Mouse (Mus musculus) adrenal gland, adult (tissue): ENCODE data around the gene Lrba.
A peak's percentile ranks its signal among the peaks of the same experiment; 100 is the strongest.

Experiments
- DNase-seq, 2 experiments: peaks; one replicate each; pipeline ENCODE4 v3.0.0; 2022 to 2023; ENCODE audit warnings: low spot score in 1 of 2; ENCODE audit not compliant: inconsistent age in 2 of 2

Lrba gene

GRCm38 (mm10) chr3:86787423-86788123 lies 563.1 kb downstream of the Lrba start:
- peak in 1 of 2 experiments; percentile 68 for DNase-seq

GRCm38 (mm10) chr3:86788711-86789110 lies 564.2 kb downstream of the Lrba start:
- DNase-seq, result peak; percentile 65 to 93

- no peak for DNase-seq
Measured at GRCm38 (mm10) chr3:86789752-86790151, 565.3 kb downstream of the Lrba start.

- DNase-seq, result peak in 1 of 2 experiments; percentile 44
Measured at GRCm38 (mm10) chr3:86793264-86793663, 568.8 kb downstream of the Lrba start.

GRCm38 (mm10) chr3:86793720-86794191 lies 569.3 kb downstream of the Lrba start:
- peak; percentile 50 to 80 for DNase-seq

- peak in 1 of 2 experiments; percentile 45 for DNase-seq
Measured at GRCm38 (mm10) chr3:86796716-86797115, 572.2 kb downstream of the Lrba start.

- DNase-seq, result no peak
Measured at GRCm38 (mm10) chr3:86797871-86798460, 573.5 kb downstream of the Lrba start.

GRCm38 (mm10) chr3:86799041-86799440 lies 574.6 kb downstream of the Lrba start:
- no peak for DNase-seq

- no peak for DNase-seq
Measured at GRCm38 (mm10) chr3:86800841-86801240, 576.4 kb downstream of the Lrba start.

GRCm38 (mm10) chr3:86802825-86803224 lies 578.3 kb downstream of the Lrba start:
- no peak for DNase-seq

- peak in 1 of 2 experiments; percentile 48 for DNase-seq
Measured at GRCm38 (mm10) chr3:86804265-86804664, 579.8 kb downstream of the Lrba start.

GRCm38 (mm10) chr3:86806834-86807233 lies 582.4 kb downstream of the Lrba start:
- DNase-seq, result no peak

GRCm38 (mm10) chr3:86807750-86808467 lies 583.4 kb downstream of the Lrba start:
- DNase-seq, result peak; percentile 22 to 65

GRCm38 (mm10) chr3:86809199-86809598 lies 584.7 kb downstream of the Lrba start:
- DNase-seq, result no peak

GRCm38 (mm10) chr3:86809646-86810045 lies 585.2 kb downstream of the Lrba start:
- DNase-seq, result no peak

- DNase-seq, result no peak
Measured at GRCm38 (mm10) chr3:86810908-86811307, 586.4 kb downstream of the Lrba start.

GRCm38 (mm10) chr3:86812689-86813088 lies 588.2 kb downstream of the Lrba start:
- DNase-seq, result peak; percentile 86 to 95

GRCm38 (mm10) chr3:86818001-86818585 lies 593.6 kb downstream of the Lrba start:
- DNase-seq, result no peak

- DNase-seq, result no peak
Measured at GRCm38 (mm10) chr3:86819372-86819771, 594.9 kb downstream of the Lrba start.

- DNase-seq, result no peak
Measured at GRCm38 (mm10) chr3:86820344-86820743, 595.9 kb downstream of the Lrba start.

GRCm38 (mm10) chr3:86821383-86821782 lies 596.9 kb downstream of the Lrba start:
- no peak for DNase-seq
